ENCODE assay signal across 8 mouse cellular contexts in genomic region chr16:55964126-55964949, GRCm38 (mm10). TPM values are rescaled to one million over a fixed set of nuclear protein-coding genes. Genes with fewer than 3 reads are reported as not detected.
DNase-seq lines count a peak whose midpoint lies in the region; ATAC-seq lines count a peak whose summit lies in the region.

No protein-coding gene starts in this region.

- intact Hi-C loops in heart, postnatal 36 days (cut with DNase I): loop anchor here (1.0 to 2.0 kb wide), 4 partner anchors 11 to 168 kb away; partner anchors contain the start of gene Cep97

- ATAC-seq in neutrophil, adult 5-6 weeks (ENCODE audit: extremely low read depth, insufficient number of reproducible peaks, low FRiP score, poor library complexity, severe bottlenecking): peak; percentile 57; the same call in 1 of the 2 replicates

- peak; percentile 69 for DNase-seq in heart, adult 11 months
- DNase-seq in heart, postnatal 36 days: no peak
- DNase-seq in right cerebral cortex, adult 18-20 months: peak; percentile 50
- no peak for DNase-seq in right cerebral cortex, postnatal 14 days
- peak; percentile 64 for DNase-seq in adrenal gland, postnatal 14 days
- peak; percentile 35 to 59 for DNase-seq in kidney, postnatal 4 days
- no peak for DNase-seq in gastrocnemius, adult 8-10 months (ENCODE audit: low spot score in 2 of 2)

RNA-seq across cellular contexts. Expression of gene Rpl24, which starts 1.7 kb away (rescaled TPM):
- total RNA-seq in heart, postnatal 36 days (2021): 100 to 1,000 TPM; 549 to 570 TPM
- 762 and 869 TPM in 2 replicates for total RNA-seq in adrenal gland, postnatal 14 days (2021)
- 417 and 420 TPM in 2 replicates for total RNA-seq in neutrophil, adult 5-6 weeks (2017)
- total RNA-seq in gastrocnemius, adult 8-10 months (2022): 100 to 1,000 TPM; 479 to 689 (median 565) TPM

RNA-seq across cellular contexts. Expression of gene Zbtb11, which starts 9.3 kb away (rescaled TPM):
- total RNA-seq in heart, postnatal 36 days (2021): 10 to 100 TPM; 10.5 to 11.2 TPM
- total RNA-seq in adrenal gland, postnatal 14 days (2021): 19.4 and 19.9 TPM in 2 replicates
- 49.6 and 49.8 TPM in 2 replicates for total RNA-seq in neutrophil, adult 5-6 weeks (2017)
- total RNA-seq in gastrocnemius, adult 8-10 months (2022): 10 to 100 TPM in 2 of 4 experiments, 1 to 10 TPM in 2; 9.6 to 15.0 (median 10.2) TPM

RNA-seq across cellular contexts. Expression of gene Cep97, which starts 29.7 kb away (rescaled TPM):
- 1 to 10 TPM; 5.4 to 6.6 TPM for total RNA-seq in heart, postnatal 36 days (2021)
- total RNA-seq in adrenal gland, postnatal 14 days (2021): 8.4 and 11.1 TPM in 2 replicates
- total RNA-seq in neutrophil, adult 5-6 weeks (2017): 20.9 and 23.3 TPM in 2 replicates
- total RNA-seq in gastrocnemius, adult 8-10 months (2022): 1 to 10 TPM; 4.3 to 7.2 (median 5.5) TPM

Comparison
In these comparisons a context has a peak if more than half of its experiments do, and no peak if none do; other contexts are left out.
1. DNase-seq: peak in heart, adult 11 months (single experiment), right cerebral cortex, adult 18-20 months (single experiment), adrenal gland, postnatal 14 days (single experiment) and kidney, postnatal 4 days (2 of 2); none in heart, postnatal 36 days (0 of 2), right cerebral cortex, postnatal 14 days (single experiment) and gastrocnemius, adult 8-10 months (0 of 2).